In the genomic region with DNA sequence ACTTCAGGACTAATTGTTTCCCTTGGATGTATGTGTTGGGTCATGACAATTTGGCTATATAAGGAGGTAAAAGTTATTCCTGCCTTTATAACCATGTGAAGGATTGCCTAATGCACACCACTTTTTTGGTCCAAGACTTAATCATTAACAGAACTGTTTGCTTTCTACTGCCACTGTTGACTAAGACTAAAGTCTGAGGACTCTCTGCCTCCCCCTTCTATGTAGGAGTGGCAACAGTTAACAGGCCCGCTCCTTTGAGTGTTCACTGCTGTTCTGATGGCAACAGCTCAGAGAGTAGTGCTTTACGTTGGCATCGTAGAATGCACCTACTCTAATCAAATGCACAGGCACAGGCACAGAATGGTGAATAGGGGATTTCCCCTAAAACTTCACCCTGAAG, we compare ENCODE assay signal across 15 mouse cellular contexts. TPM values are rescaled to one million over a fixed set of nuclear protein-coding genes. Genes with fewer than 3 reads are reported as not detected.
DNase-seq lines count a peak whose midpoint lies in the region; ATAC-seq and TF ChIP-seq lines count a peak whose summit lies in the region.
"Had no signal": no experiment of that assay in that cellular context is flagged by ENCODE, and none has a peak within 500 bp of the region (broad histone marks: within the 10 kb centered on the region; RNA-seq: fewer than 3 reads in every experiment).

No protein-coding gene starts in this region.

- no peak overlapping the region for H3K4me3 ChIP-seq in kidney, embryonic 15.5 days (replicated peaks)
- H3K4me3 ChIP-seq in kidney, postnatal 0 days (replicated peaks; ENCODE audit: low read depth, low read length), result no peak overlapping the region
- H3K4me3 ChIP-seq in liver, embryonic 16.5 days (ENCODE audit: low read depth, low read length), result no peak overlapping the region
- no peak overlapping the region for H3K4me3 ChIP-seq in stomach, embryonic 14.5 days (ENCODE audit: low read depth, low read length)

- no peaks in the 10 kb centered on the region for H3K36me3 ChIP-seq in kidney, embryonic 15.5 days
- H3K36me3 ChIP-seq in kidney, postnatal 0 days (ENCODE audit: insufficient read depth, low read length), result no peaks in the 10 kb centered on the region
- H3K36me3 ChIP-seq in liver, embryonic 16.5 days (ENCODE audit: control insufficient read depth, insufficient read depth), result no peaks in the 10 kb centered on the region
- H3K36me3 ChIP-seq in stomach, embryonic 14.5 days (ENCODE audit: control insufficient read depth, insufficient read depth, low read length), result no peaks in the 10 kb centered on the region

- H3K4me1 ChIP-seq in kidney, embryonic 15.5 days, result no peaks in the 10 kb centered on the region
- no peaks in the 10 kb centered on the region for H3K4me1 ChIP-seq in kidney, postnatal 0 days (replicated peaks; ENCODE audit: insufficient read depth, low read length)
- H3K4me1 ChIP-seq in liver, embryonic 16.5 days (ENCODE audit: control insufficient read depth, low read depth, low read length), result no peaks in the 10 kb centered on the region
- no peaks in the 10 kb centered on the region for H3K4me1 ChIP-seq in stomach, embryonic 14.5 days (ENCODE audit: control insufficient read depth, insufficient read depth, low read length)

- no peak for TF ChIP-seq CTCF in kidney, postnatal 0 days (IDR thresholded peaks at IDR 0.05; ENCODE audit: low read depth)

- H3K27me3 ChIP-seq in kidney, embryonic 15.5 days, result no peaks in the 10 kb centered on the region
- no peaks in the 10 kb centered on the region for H3K27me3 ChIP-seq in kidney, postnatal 0 days (ENCODE audit: insufficient read depth, low read length)
- H3K27me3 ChIP-seq in liver, embryonic 16.5 days (ENCODE audit: control insufficient read depth, insufficient read depth, low read depth, low read length), result no peaks in the 10 kb centered on the region
- H3K27me3 ChIP-seq in stomach, embryonic 14.5 days (ENCODE audit: control insufficient read depth, insufficient read depth, low read length), result no peaks in the 10 kb centered on the region

- DNase-seq in kidney, adult 11 months, result peak; percentile 62
- peak; percentile 44 for DNase-seq in kidney, postnatal 0 days (ENCODE audit: low spot score)
- no peak for DNase-seq in thymus, postnatal 10 days (ENCODE audit: low spot score in 2 of 2)
- DNase-seq in spleen, postnatal 4 days (ENCODE audit: low spot score in 2 of 2), result no peak
- DNase-seq in T-cell, adult 2 months (ENCODE audit: low spot score), result no peak
- DNase-seq: adrenal gland, adult 2 months; cerebellum, adult 2 months; forebrain, postnatal 0 days; gastrocnemius, postnatal 25 days; midbrain, embryonic 14.5 days; right cerebral cortex, postnatal 4 days had no signal

- no peak overlapping the region for H3K4me2 ChIP-seq in kidney, embryonic 15.5 days
- H3K4me2 ChIP-seq in kidney, postnatal 0 days (ENCODE audit: low read length), result no peak overlapping the region
- H3K4me2 ChIP-seq in liver, embryonic 16.5 days (ENCODE audit: low read depth, low read length), result no peak overlapping the region
- no peak overlapping the region for H3K4me2 ChIP-seq in stomach, embryonic 14.5 days (replicated peaks; ENCODE audit: low read depth, low read length)

- no peaks in the 10 kb centered on the region for H3K9me3 ChIP-seq in kidney, embryonic 15.5 days (replicated peaks)
- no peaks in the 10 kb centered on the region for H3K9me3 ChIP-seq in kidney, postnatal 0 days (replicated peaks; ENCODE audit: low read length)
- H3K9me3 ChIP-seq in liver, embryonic 16.5 days (replicated peaks; ENCODE audit: control insufficient read depth, low read length), result no peaks in the 10 kb centered on the region
- H3K9me3 ChIP-seq in stomach, embryonic 14.5 days (ENCODE audit: control insufficient read depth, low read depth, low read length), result no peaks in the 10 kb centered on the region

- no peak overlapping the region for H3K27ac ChIP-seq in kidney, embryonic 15.5 days
- no peak overlapping the region for H3K27ac ChIP-seq in kidney, postnatal 0 days
- 0 out of 2 replicates have a peak overlapping the region, but pooled peaks have one; percentile 31 for H3K27ac ChIP-seq in liver, embryonic 16.5 days (ENCODE audit: low read length)
- H3K27ac ChIP-seq in stomach, embryonic 14.5 days (ENCODE audit: low read length), result peak overlapping the region; percentile 23; the same call in 1 of the 2 replicates
- H3K27ac ChIP-seq: macrophage had no signal

- no peak for ATAC-seq in kidney, embryonic 15.5 days (replicated peaks; ENCODE audit: low FRiP score)
- no peak for ATAC-seq in kidney, postnatal 0 days (replicated peaks; ENCODE audit: low FRiP score, low read depth)
- peak; percentile 88 for ATAC-seq in liver, embryonic 16.5 days (ENCODE audit: low read depth)
- peak; percentile 91 for ATAC-seq in stomach, embryonic 14.5 days (ENCODE audit: insufficient number of reproducible peaks, insufficient read depth, low FRiP score, low read depth)
- ATAC-seq: forebrain, postnatal 0 days had no signal

- H3K9ac ChIP-seq in kidney, embryonic 15.5 days, result no peak overlapping the region
- H3K9ac ChIP-seq in kidney, postnatal 0 days (ENCODE audit: low read depth, low read length), result no peak overlapping the region
- H3K9ac ChIP-seq in liver, embryonic 16.5 days (ENCODE audit: low read depth, low read length), result no peak overlapping the region
- no peak overlapping the region for H3K9ac ChIP-seq in stomach, embryonic 14.5 days (replicated peaks; ENCODE audit: low read depth, low read length)
- H3K9ac ChIP-seq: forebrain, postnatal 0 days had no signal

- 67% methylated on average over 3 of the region's 3 CpGs for WGBS in kidney, embryonic 15.5 days
- WGBS in kidney, postnatal 0 days, result 46% methylated on average over 3 of the region's 3 CpGs
- 60% methylated on average over 3 of the region's 3 CpGs for whole genome bisulfite sequencing in liver, embryonic 16.5 days (ENCODE audit: insufficient replicate concordance)
- WGBS in stomach, embryonic 14.5 days, result 64% methylated on average over 3 of the region's 3 CpGs

RNA-seq across cellular contexts. Expression of a gene that starts 5.2 kb away (rescaled TPM):
- 36.0 and 38.2 TPM in 2 replicates for polyA plus RNA-seq in kidney, embryonic 15.5 days (2015; fragmentation: Nextera tagmentation; extraction: Ambion mirVana)
- 34.8 and 36.4 TPM in 2 replicates for polyA plus RNA-seq in kidney, postnatal 0 days (2015; fragmentation: Nextera tagmentation; extraction: Ambion mirVana)
- polyA plus RNA-seq in liver, embryonic 16.5 days (2015; fragmentation: Nextera tagmentation; extraction: Ambion mirVana), result 18.1 and 21.2 TPM in 2 replicates
- 36.9 and 37.2 TPM in 2 replicates for polyA plus RNA-seq in stomach, embryonic 14.5 days (2014; fragmentation: Nextera tagmentation; extraction: Ambion mirVana)

RNA-seq across cellular contexts. Expression of a gene that starts 13.7 kb away (rescaled TPM):
- 72.5 and 79.3 TPM in 2 replicates for polyA plus RNA-seq in kidney, embryonic 15.5 days (2015; fragmentation: Nextera tagmentation; extraction: Ambion mirVana)
- 53.5 and 56.9 TPM in 2 replicates for polyA plus RNA-seq in kidney, postnatal 0 days (2015; fragmentation: Nextera tagmentation; extraction: Ambion mirVana)
- polyA plus RNA-seq in liver, embryonic 16.5 days (2015; fragmentation: Nextera tagmentation; extraction: Ambion mirVana), result 56.9 and 62.6 TPM in 2 replicates
- 65.1 and 66.8 TPM in 2 replicates for polyA plus RNA-seq in stomach, embryonic 14.5 days (2014; fragmentation: Nextera tagmentation; extraction: Ambion mirVana)

RNA-seq across cellular contexts. Expression of a gene that starts 47.9 kb away (rescaled TPM):
- polyA plus RNA-seq in kidney, embryonic 15.5 days (2015; fragmentation: Nextera tagmentation; extraction: Ambion mirVana), result 6.3 and 6.8 TPM in 2 replicates
- 4.0 and 4.1 TPM in 2 replicates for polyA plus RNA-seq in kidney, postnatal 0 days (2015; fragmentation: Nextera tagmentation; extraction: Ambion mirVana)
- 3.3 and 3.6 TPM in 2 replicates for polyA plus RNA-seq in liver, embryonic 16.5 days (2015; fragmentation: Nextera tagmentation; extraction: Ambion mirVana)
- polyA plus RNA-seq in stomach, embryonic 14.5 days (2014; fragmentation: Nextera tagmentation; extraction: Ambion mirVana), result 7.0 and 7.8 TPM in 2 replicates

RNA-seq across cellular contexts. Expression of a gene that starts 48.0 kb away (rescaled TPM):
- polyA plus RNA-seq in kidney, embryonic 15.5 days (2015; fragmentation: Nextera tagmentation; extraction: Ambion mirVana), result 17.3 TPM in 2 replicates
- 8.2 and 10.2 TPM in 2 replicates for polyA plus RNA-seq in kidney, postnatal 0 days (2015; fragmentation: Nextera tagmentation; extraction: Ambion mirVana)
- polyA plus RNA-seq in liver, embryonic 16.5 days (2015; fragmentation: Nextera tagmentation; extraction: Ambion mirVana), result 5.5 and 6.2 TPM in 2 replicates
- polyA plus RNA-seq in stomach, embryonic 14.5 days (2014; fragmentation: Nextera tagmentation; extraction: Ambion mirVana), result 13.8 and 14.7 TPM in 2 replicates

RNA-seq across cellular contexts. Expression of a gene that starts 53.9 kb away (rescaled TPM):
- polyA plus RNA-seq in kidney, embryonic 15.5 days (2015; fragmentation: Nextera tagmentation; extraction: Ambion mirVana), result 65.4 and 67.7 TPM in 2 replicates
- 55.9 and 57.8 TPM in 2 replicates for polyA plus RNA-seq in kidney, postnatal 0 days (2015; fragmentation: Nextera tagmentation; extraction: Ambion mirVana)
- 23.2 and 23.4 TPM in 2 replicates for polyA plus RNA-seq in liver, embryonic 16.5 days (2015; fragmentation: Nextera tagmentation; extraction: Ambion mirVana)
- 65.0 and 74.9 TPM in 2 replicates for polyA plus RNA-seq in stomach, embryonic 14.5 days (2014; fragmentation: Nextera tagmentation; extraction: Ambion mirVana)

Comparison
In these comparisons a context has a peak if more than half of its experiments do, and no peak if none do; other contexts are left out.
1. DNase-seq: peak in kidney, adult 11 months (single experiment) and kidney, postnatal 0 days (single experiment); none in thymus, postnatal 10 days (0 of 2), spleen, postnatal 4 days (0 of 2) and T-cell, adult 2 months (single experiment).
2. ATAC-seq: peak in liver, embryonic 16.5 days (single experiment) and stomach, embryonic 14.5 days (single experiment); none in kidney, embryonic 15.5 days (single experiment) and kidney, postnatal 0 days (single experiment).
3. H3K27ac ChIP-seq: peak in liver, embryonic 16.5 days (single experiment) and stomach, embryonic 14.5 days (single experiment); none in kidney, embryonic 15.5 days (single experiment) and kidney, postnatal 0 days (single experiment).